Mouse (Mus musculus) heart, adult 2 months (tissue): Measurements from ENCODE around the gene Schip1. TPM values are rescaled to one million over a fixed set of nuclear protein-coding genes. Genes with fewer than 3 reads are reported as not detected.

ENCODE experiments used
- DNase-seq, 2 experiments: peaks; one replicate each; pipeline ENCODE4 v3.0.0; 2021
- H3K27ac ChIP-seq: fragments of 200-600 bp; 2 replicates; pipeline ENCODE4 v1.8.1; 2022
- H3K27me3 ChIP-seq: fragments of 200-500 bp; 2 replicates; pipeline ENCODE4 v1.6.1; 2012; ENCODE audit warnings: mild to moderate bottlenecking, low read length, inconsistent platforms, mixed read lengths; ENCODE audit not compliant: control insufficient read depth, insufficient read depth
- H3K36me3 ChIP-seq: fragments of 200-500 bp; 2 replicates; pipeline ENCODE4 v1.6.1; 2012; ENCODE audit warnings: low read length, inconsistent platforms; ENCODE audit not compliant: control insufficient read depth, insufficient read depth
- H3K4me1 ChIP-seq: fragments of 200-500 bp; 2 replicates; pipeline ENCODE4 v1.6.1; 2011; ENCODE audit warnings: low read length; ENCODE audit not compliant: control insufficient read depth, insufficient read depth
- H3K4me3 ChIP-seq: fragments of 200-600 bp; 2 replicates; pipeline ENCODE4 v1.8.1; 2022
- H3K79me2 ChIP-seq: fragments of 200-500 bp; replicated peaks from 2 replicates; pipeline ENCODE4 v1.6.1; 2012; ENCODE audit warnings: mild to moderate bottlenecking, inconsistent platforms, low read length, moderate library complexity, mixed read lengths; ENCODE audit not compliant: control insufficient read depth, insufficient read depth
- H3K9ac ChIP-seq: fragments of 200-500 bp; 2 replicates; pipeline ENCODE4 v1.6.1; 2012; ENCODE audit warnings: low read depth, mild to moderate bottlenecking, control low read depth, inconsistent platforms, low read length, mixed read lengths
- CTCF ChIP-seq: fragments of 200-600 bp; IDR thresholded peaks from 2 replicates; pipeline ENCODE4 v1.8.1; 2022; ENCODE audit warnings: antibody characterized with exemption, mild to moderate bottlenecking, moderate library complexity
- EP300 ChIP-seq: fragments of 200-500 bp; IDR thresholded peaks from 2 replicates; pipeline ENCODE4 v1.6.1; 2011; ENCODE audit warnings: low read depth, low read length, control low read depth; ENCODE audit not compliant: insufficient read depth
- POLR2A ChIP-seq: fragments of 200-500 bp; IDR thresholded peaks from 2 replicates; pipeline ENCODE4 v1.6.1; 2011; ENCODE audit warnings: mild to moderate bottlenecking, low read depth, low read length, control low read depth; ENCODE audit not compliant: insufficient read depth
- WGBS: fragments of 180-500 bp; shearing (Covaris S2); methylation state at CpG from one replicate; pipeline ENCODE4 v1.1.7; 2018; 5-methylcytosine and 5-hydroxymethylcytosine counted together
- intact Hi-C: fragments of 180-260 bp; cut with DNase I; formaldehyde crosslinking; loops from one replicate; pipeline ENCODE4 v1.15.1; 2025
- polyA plus RNA-seq: library from polyadenylated mRNA; depleted of rRNA; stranded (reverse); fragments of >200 nt; gene quantifications from 2 replicates; pipeline ENCODE4 v1.2.3, GENCODE M21; 2012
- total RNA-seq, 2 experiments: library from RNA; stranded (reverse); gene quantifications; 2 replicates each; pipeline ENCODE4 v1.2.3; 2021

Gene Schip1
- total and polyA plus RNA-seq, 3 experiments, result 44.3 to 181 (median 163) TPM

DNA sequence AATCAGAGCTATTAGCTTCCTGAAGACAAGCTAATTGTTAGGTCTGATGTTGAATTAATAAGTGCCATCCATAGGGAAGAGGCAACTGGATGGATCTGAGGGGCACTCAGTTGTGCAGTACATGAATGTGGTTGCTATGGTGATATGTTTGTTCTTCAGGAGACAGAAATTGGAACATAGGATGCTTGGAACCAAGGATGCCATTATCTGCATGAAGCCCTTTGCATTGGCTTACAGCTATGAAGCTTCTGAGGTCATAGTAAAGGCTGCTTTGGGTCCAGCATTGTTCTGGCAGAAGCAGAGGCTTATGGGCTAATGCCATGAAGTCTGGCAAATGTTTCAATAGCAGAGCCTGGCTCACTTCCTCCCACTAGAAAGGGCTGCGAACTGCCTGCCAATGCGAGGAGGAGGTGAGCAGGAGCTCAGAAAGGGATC, 339.2 kb downstream of the Schip1 start:
- WGBS, result 38% methylated on average over 2 of the region's 2 CpGs
- H3K4me1 ChIP-seq, result no peaks in the 10 kb centered on the region
- DNase-seq, result peak in 1 of 2 experiments; percentile 21

DNA sequence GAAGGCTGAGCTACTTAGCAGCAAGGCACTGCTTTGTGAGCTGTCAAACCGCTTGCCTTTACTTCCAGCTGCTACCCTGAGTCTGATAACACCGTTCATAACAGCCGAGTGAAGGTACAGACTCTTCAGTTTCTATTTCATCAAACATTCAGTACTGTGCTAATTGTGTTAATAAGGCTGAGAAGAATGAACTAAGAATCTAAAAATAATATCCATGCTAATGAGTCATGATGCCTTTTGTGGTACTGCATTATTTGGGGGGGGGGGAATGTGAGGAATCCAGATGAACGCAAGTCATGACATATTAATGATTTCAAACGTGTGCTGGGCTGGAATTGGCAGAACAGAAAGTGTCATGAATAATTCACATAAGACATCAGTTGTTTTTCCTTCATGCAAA, 341.1 kb downstream of the Schip1 start:
- Histone ChIP-seq H3K36me3 (no peaks in the 10 kb centered on the region), H3K79me2 (no peaks in the 10 kb centered on the region), H3K4me1 (no peaks in the 10 kb centered on the region), H3K4me3 (no peak overlapping the region), H3K27ac (no peak overlapping the region), H3K9ac (no peak overlapping the region), H3K27me3 (no peaks in the 10 kb centered on the region)
- WGBS, result 54% methylated on average over 5 of the region's 5 CpGs
- no peak for TF ChIP-seq EP300
- TF ChIP-seq CTCF, result no peak
- TF ChIP-seq POLR2A, result no peak
- intact Hi-C loops, result no loop called here
- no peak for DNase-seq

More for the DNA sequence above, 339.2 kb downstream of the Schip1 start:
- intact Hi-C loops, result no loop called here
- Histone ChIP-seq H3K27ac (no peak overlapping the region), H3K36me3 (no peaks in the 10 kb centered on the region), H3K9ac (no peak overlapping the region), H3K4me3 (no peak overlapping the region), H3K27me3 (no peaks in the 10 kb centered on the region), H3K79me2 (no peaks in the 10 kb centered on the region)
- TF ChIP-seq CTCF, result no peak
- no peak for TF ChIP-seq POLR2A
- no peak for TF ChIP-seq EP300

DNA sequence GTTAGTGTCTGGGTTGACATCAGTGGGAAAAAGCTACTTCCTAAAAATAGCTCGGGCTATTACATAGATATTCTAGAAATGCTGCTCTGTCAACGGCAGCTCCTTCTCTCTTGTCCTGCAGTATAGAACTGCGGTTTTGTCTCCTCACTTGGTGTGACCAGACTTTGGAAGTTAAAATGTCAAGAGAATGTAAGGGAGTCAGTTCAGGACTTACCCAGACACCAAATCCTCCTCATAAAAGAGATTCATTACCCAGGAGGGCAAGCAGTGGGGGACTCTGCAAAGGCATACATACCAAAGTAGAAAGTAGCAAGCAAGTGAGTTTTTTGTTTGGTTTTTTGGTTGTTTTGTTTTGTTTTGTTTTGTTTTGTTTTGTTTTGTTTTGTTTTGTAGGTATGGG, 347.7 kb downstream of the Schip1 start:
- H3K4me1 ChIP-seq, result no peaks in the 10 kb centered on the region
- TF ChIP-seq EP300, result no peak
- TF ChIP-seq CTCF, result no peak
- TF ChIP-seq POLR2A, result no peak
- H3K36me3 ChIP-seq, result no peaks in the 10 kb centered on the region
- DNase-seq, result no peak
- no peak overlapping the region for H3K4me3 ChIP-seq
- H3K79me2 ChIP-seq, result no peaks in the 10 kb centered on the region
- intact Hi-C loops, result no loop called here
- no peak overlapping the region for H3K9ac ChIP-seq
- 25% methylated on average over 3 of the region's 3 CpGs for WGBS
- no peaks in the 10 kb centered on the region for H3K27me3 ChIP-seq
- no peak overlapping the region for H3K27ac ChIP-seq

DNA sequence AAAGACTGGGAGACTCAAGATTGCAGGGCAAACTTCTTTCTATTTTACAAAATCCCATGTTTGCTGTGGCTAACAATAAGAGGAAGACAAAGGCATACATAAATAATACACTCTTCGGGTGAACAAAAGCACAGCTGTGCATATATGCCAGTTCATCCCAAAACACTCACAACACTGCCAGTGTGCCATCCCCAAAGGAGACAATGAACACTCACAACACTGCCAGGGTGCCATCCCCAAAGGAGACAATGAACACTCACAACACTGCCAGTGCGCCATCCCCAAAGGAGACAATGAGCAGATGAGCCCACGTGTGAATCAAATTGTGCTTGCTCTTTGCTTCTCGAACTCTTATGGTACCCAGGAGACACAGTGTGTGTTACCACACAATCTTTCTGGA, 355.2 kb downstream of the Schip1 start:
- TF ChIP-seq CTCF (no peak), POLR2A (no peak), EP300 (no peak)
- H3K4me3 ChIP-seq, result no peak overlapping the region
- intact Hi-C loops, result no loop called here
- no peaks in the 10 kb centered on the region for H3K4me1 ChIP-seq
- no peaks in the 10 kb centered on the region for H3K27me3 ChIP-seq
- no peak for DNase-seq
- no peak overlapping the region for H3K27ac ChIP-seq
- H3K79me2 ChIP-seq, result no peaks in the 10 kb centered on the region
- H3K36me3 ChIP-seq, result no peaks in the 10 kb centered on the region
- 87% methylated on average over 4 of the region's 4 CpGs for WGBS
- H3K9ac ChIP-seq, result no peak overlapping the region

DNA sequence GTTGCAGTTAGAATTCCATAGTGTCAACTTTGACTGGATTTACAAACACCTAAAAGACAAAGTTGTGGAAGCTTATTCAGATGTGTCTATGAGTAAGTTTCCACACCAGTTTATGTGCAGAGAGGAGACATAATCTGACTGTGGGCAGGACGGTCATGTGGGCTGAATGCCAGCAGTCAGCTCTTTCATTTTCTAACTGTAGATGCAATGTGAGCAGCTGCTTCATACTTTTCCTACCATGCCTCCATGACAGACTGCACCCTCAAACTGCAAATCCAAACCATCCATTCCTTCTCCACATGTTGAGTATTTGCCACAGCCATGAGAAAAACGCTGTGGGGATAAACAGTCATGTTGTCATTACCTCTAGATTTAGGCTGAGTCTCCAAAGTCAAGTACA, 356.3 kb downstream of the Schip1 start:
- 43% methylated on average over 2 of the region's 2 CpGs for WGBS
- intact Hi-C loops, result no loop called here
- TF ChIP-seq EP300 (no peak), POLR2A (no peak), CTCF (no peak)
- no peak overlapping the region for H3K4me3 ChIP-seq
- H3K79me2 ChIP-seq, result no peaks in the 10 kb centered on the region
- H3K36me3 ChIP-seq, result no peaks in the 10 kb centered on the region
- H3K27me3 ChIP-seq, result no peaks in the 10 kb centered on the region
- no peak overlapping the region for H3K27ac ChIP-seq
- H3K9ac ChIP-seq, result no peak overlapping the region
- H3K4me1 ChIP-seq, result no peaks in the 10 kb centered on the region
- no peak for DNase-seq

DNA sequence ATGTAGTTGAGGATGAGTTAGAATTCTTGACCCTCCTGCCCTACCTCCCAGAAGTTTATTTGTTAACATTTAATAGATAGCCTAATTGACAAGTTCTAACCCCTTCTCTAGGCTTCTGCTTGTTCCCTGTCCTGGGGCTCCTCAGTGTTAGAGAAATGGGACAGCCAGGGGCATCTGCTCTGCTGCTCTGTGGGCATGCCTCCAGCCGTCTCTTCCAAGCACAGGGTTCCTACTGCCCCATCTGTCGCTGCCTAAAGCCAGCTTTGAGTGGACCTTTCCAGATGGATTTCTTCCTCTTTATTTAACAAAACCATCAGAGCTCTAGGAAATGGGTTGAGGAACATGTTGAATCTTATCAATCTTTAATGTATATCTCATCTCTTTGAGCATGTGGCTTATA, 357.2 kb downstream of the Schip1 start:
- no peaks in the 10 kb centered on the region for H3K79me2 ChIP-seq
- no peak overlapping the region for H3K9ac ChIP-seq
- no peaks in the 10 kb centered on the region for H3K27me3 ChIP-seq
- H3K27ac ChIP-seq, result no peak overlapping the region
- 95% methylated on average over 2 of the region's 2 CpGs for WGBS
- TF ChIP-seq CTCF (no peak), POLR2A (no peak), EP300 (no peak)
- no peak overlapping the region for H3K4me3 ChIP-seq
- DNase-seq, result no peak
- H3K4me1 ChIP-seq, result no peaks in the 10 kb centered on the region
- intact Hi-C loops, result no loop called here
- H3K36me3 ChIP-seq, result no peaks in the 10 kb centered on the region

DNA sequence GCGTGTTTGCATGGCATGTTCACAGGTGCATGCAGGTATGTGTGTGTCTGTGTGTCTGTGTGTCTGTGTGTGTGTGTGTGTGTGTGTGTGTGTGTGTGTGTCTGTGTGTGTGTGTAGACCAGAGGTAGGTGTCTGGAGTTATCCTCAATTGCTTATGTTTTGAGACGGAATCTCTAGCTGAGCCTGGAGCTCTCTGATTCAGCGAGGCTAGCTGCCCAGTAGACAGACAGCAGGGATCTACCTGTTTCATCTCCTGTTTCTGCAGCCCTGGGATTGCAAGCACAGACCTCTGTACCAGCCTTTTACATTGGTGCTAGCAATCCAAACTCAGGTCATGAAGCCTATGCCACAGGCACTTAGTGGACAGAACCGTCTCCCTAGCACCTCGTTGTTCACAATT, 363.5 kb downstream of the Schip1 start:
- WGBS, result 93% methylated on average over 5 of the region's 5 CpGs
- intact Hi-C loops, result no loop called here

More for the DNA sequence above, 363.5 kb downstream of the Schip1 start:
- Histone ChIP-seq H3K36me3 (0 out of 2 replicates have a peak, but pooled peaks cover 2% of the 10 kb centered on the region), H3K4me1 (no peaks in the 10 kb centered on the region), H3K79me2 (no peaks in the 10 kb centered on the region), H3K27ac (no peak overlapping the region), H3K9ac (no peak overlapping the region), H3K27me3 (no peaks in the 10 kb centered on the region), H3K4me3 (no peak overlapping the region)
- no peak for DNase-seq
- no peak for TF ChIP-seq CTCF
- no peak for TF ChIP-seq POLR2A
- TF ChIP-seq EP300, result no peak
